ENCODE assay signal across 20 mouse cellular contexts in genomic region chr10:108171637-108172036, GRCm38 (mm10). TPM values are rescaled to one million over a fixed set of nuclear protein-coding genes. Genes with fewer than 3 reads are reported as not detected.
DNase-seq lines count a peak whose midpoint lies in the region; ATAC-seq and TF ChIP-seq lines count a peak whose summit lies in the region.
"Had no signal": no experiment of that assay in that cellular context is flagged by ENCODE, and none has a peak within 500 bp of the region (broad histone marks: within the 10 kb centered on the region; RNA-seq: fewer than 3 reads in every experiment).

No protein-coding gene starts in this region.

- 24% methylated on average over 3 of the region's 3 CpGs for WGBS in heart, embryonic 12.5 days
- 32% methylated on average over 3 of the region's 3 CpGs for WGBS in heart, embryonic 16.5 days

- peak overlapping the region; percentile 75 for H3K27ac ChIP-seq in heart, embryonic 12.5 days (ENCODE audit: poor library complexity, severe bottlenecking)
- H3K27ac ChIP-seq in heart, embryonic 16.5 days (ENCODE audit: low read length): peak overlapping the region; percentile 81
- H3K27ac ChIP-seq in MEL (ENCODE audit: control insufficient read depth, low read depth, low read length): no peak overlapping the region
- H3K27ac ChIP-seq: embryonic facial prominence, embryonic 10.5 days; forebrain, embryonic 10.5 days; heart, embryonic 10.5 days; hindbrain, embryonic 12.5 days had no signal

- H3K27me3 ChIP-seq in heart, embryonic 12.5 days (replicated peaks): no peaks in the 10 kb centered on the region
- H3K27me3 ChIP-seq in heart, embryonic 16.5 days (ENCODE audit: control insufficient read depth, insufficient read depth, low read length): no peaks in the 10 kb centered on the region
- no peaks in the 10 kb centered on the region for H3K27me3 ChIP-seq in MEL (ENCODE audit: control insufficient read depth in 1 of 2, insufficient read depth in 2 of 2, low read length in 2 of 2)
- H3K27me3 ChIP-seq: hindbrain, embryonic 12.5 days had no signal

- H3K4me3 ChIP-seq in heart, embryonic 12.5 days: no peak overlapping the region
- H3K4me3 ChIP-seq in heart, embryonic 16.5 days (ENCODE audit: low read length): no peak overlapping the region
- H3K4me3 ChIP-seq in MEL (ENCODE audit: control insufficient read depth in 1 of 2, insufficient read depth in 1 of 2, low read depth in 2 of 2, low read length in 2 of 2): no peak overlapping the region
- H3K4me3 ChIP-seq: embryonic facial prominence, embryonic 10.5 days; erythroblast, embryonic 14.5 days; forebrain, embryonic 10.5 days; heart, embryonic 10.5 days; hindbrain, embryonic 12.5 days had no signal

- H3K4me2 ChIP-seq in heart, embryonic 12.5 days: 0 out of 2 replicates have a peak overlapping the region, but pooled peaks have one; percentile 18
- H3K4me2 ChIP-seq in heart, embryonic 16.5 days (ENCODE audit: low read depth, low read length): peak overlapping the region; percentile 34
- H3K4me2 ChIP-seq: hindbrain, embryonic 12.5 days had no signal

- H3K4me1 ChIP-seq in heart, embryonic 12.5 days (replicated peaks): peaks cover 51% of the 10 kb centered on the region
- H3K4me1 ChIP-seq in heart, embryonic 16.5 days (ENCODE audit: control insufficient read depth, insufficient read depth, low read length): peaks cover 47% of the 10 kb centered on the region
- peaks cover 23 to 37% of the 10 kb centered on the region in 2 experiments for H3K4me1 ChIP-seq in MEL (ENCODE audit: control insufficient read depth in 1 of 2, insufficient read depth in 2 of 2, low read length in 2 of 2)

- H3K9ac ChIP-seq in heart, embryonic 12.5 days: no peak overlapping the region
- peak overlapping the region; percentile 54 for H3K9ac ChIP-seq in heart, embryonic 16.5 days (ENCODE audit: low read length)
- no peak overlapping the region for H3K9ac ChIP-seq in MEL (ENCODE audit: control insufficient read depth, low read depth, low read length, poor library complexity, severe bottlenecking)
- H3K9ac ChIP-seq: hindbrain, embryonic 12.5 days had no signal

- no peaks in the 10 kb centered on the region for H3K9me3 ChIP-seq in heart, embryonic 12.5 days (replicated peaks)
- no peaks in the 10 kb centered on the region for H3K9me3 ChIP-seq in heart, embryonic 16.5 days (replicated peaks; ENCODE audit: control insufficient read depth, low read length)
- H3K9me3 ChIP-seq in MEL (replicated peaks; ENCODE audit: insufficient read depth, low read length): no peaks in the 10 kb centered on the region
- H3K9me3 ChIP-seq: embryonic facial prominence, embryonic 10.5 days; forebrain, embryonic 10.5 days; heart, embryonic 10.5 days; hindbrain, embryonic 12.5 days had no signal

- peaks cover 59% of the 10 kb centered on the region for H3K79me2 ChIP-seq in MEL (ENCODE audit: control insufficient read depth, insufficient read depth, low read length, poor library complexity)

- no peak for TF ChIP-seq CTCF in MEL (IDR thresholded peaks at IDR 0.05 in 2 of 3, conservative IDR thresholded peaks at IDR 0.05 in 1 of 3; ENCODE audit: control insufficient read depth in 1 of 3, insufficient read depth in 1 of 3, low read depth in 2 of 3, low read length in 3 of 3, poor library complexity in 1 of 3, severe bottlenecking in 1 of 3)

- ATAC-seq in heart, embryonic 12.5 days (ENCODE audit: insufficient number of reproducible peaks, low FRiP score): no peak
- no peak for ATAC-seq in heart, embryonic 16.5 days (replicated peaks; ENCODE audit: extremely low read depth, insufficient read depth, low FRiP score)
- 0 out of 2 replicates have a peak, but pooled peaks have one; percentile 15 for ATAC-seq in megakaryocyte progenitor cell, adult 5-6 weeks (replicated peaks; ENCODE audit: poor library complexity)
- no peak for ATAC-seq in erythroblast, adult 5-6 weeks (replicated peaks; ENCODE audit: low FRiP score, poor library complexity, severe bottlenecking)
- ATAC-seq: forebrain, embryonic 14.5 days; hindbrain, embryonic 16.5 days; inflammation-experienced regulatory T-cells, adult 6 months had no signal

- DNase-seq in heart, adult 11 months: no peak
- DNase-seq in heart, adult 8-10 months (ENCODE audit: low spot score): no peak
- peak; percentile 56 for DNase-seq in MEL (ENCODE audit: low read depth, low spot score)
- DNase-seq: adrenal gland, adult 8-10 months; adrenal gland, postnatal 36 days; cerebellum, adult 2 months; cerebellum, postnatal 10 days; kidney, adult 18-20 months had no signal

- no peak for TF ChIP-seq POLR2A in MEL (IDR thresholded peaks at IDR 0.05; ENCODE audit: control insufficient read depth in 1 of 2, insufficient read depth in 1 of 2, low read depth in 1 of 2, low read length in 2 of 2, poor library complexity in 1 of 2)

- peaks cover 2% of the 10 kb centered on the region; the same call in 1 of the 2 replicates for H3K36me3 ChIP-seq in heart, embryonic 12.5 days
- peaks cover 3% of the 10 kb centered on the region; the same call in 1 of the 2 replicates for H3K36me3 ChIP-seq in heart, embryonic 16.5 days (ENCODE audit: control insufficient read depth, insufficient read depth)
- peaks cover 0 to 48% of the 10 kb centered on the region in 2 experiments; a peak in 3 of 4 replicates for H3K36me3 ChIP-seq in MEL (ENCODE audit: control insufficient read depth in 1 of 2, insufficient read depth in 2 of 2, low read length in 2 of 2)
- H3K36me3 ChIP-seq: heart, embryonic 10.5 days; hindbrain, embryonic 12.5 days had no signal

- TF ChIP-seq RAD21 in MEL (IDR thresholded peaks at IDR 0.05; ENCODE audit: low read depth, low read length): no peak

- TF ChIP-seq EP300 in MEL (IDR thresholded peaks at IDR 0.05; ENCODE audit: low read depth in 1 of 2, low read length in 2 of 2): peak; percentile 48 to 58; a peak in 3 of 4 replicates

TF ChIP-seq in MEL, 35 proteins besides CTCF, POLR2A, EP300 and RAD21:
- TF ChIP-seq MYB (IDR thresholded peaks at IDR 0.05; ENCODE audit: low read depth, low read length) (no peak), MYC (IDR thresholded peaks at IDR 0.05; ENCODE audit: low read depth, low read length) (no peak), USF1 (IDR thresholded peaks at IDR 0.05; ENCODE audit: low read depth, low read length) (no peak), E2F4 (IDR thresholded peaks at IDR 0.05; ENCODE audit: borderline replicate concordance, low read depth, low read length) (no peak), GATA1 (IDR thresholded peaks at IDR 0.05; ENCODE audit: low read depth, low read length) (peak; percentile 75), MEF2A (IDR thresholded peaks at IDR 0.05; ENCODE audit: extremely low read depth, insufficient replicate concordance, low read depth, low read length, poor library complexity, severe bottlenecking) (no peak), CHD1 (IDR thresholded peaks at IDR 0.05; ENCODE audit: low read depth, low read length) (no peak)

RNA-seq across cellular contexts. Expression of gene Ppp1r12a, which starts 9.6 kb away (rescaled TPM):
- 109 and 118 TPM in 2 replicates for polyA plus RNA-seq in heart, embryonic 12.5 days (2016; fragmentation: Nextera tagmentation; extraction: Ambion mirVana)
- 91.0 and 95.4 TPM in 2 replicates for polyA plus RNA-seq in heart, embryonic 16.5 days (2015; fragmentation: Nextera tagmentation; extraction: Ambion mirVana)
- total RNA-seq in heart, adult 8-10 months (2022): 10 to 100 TPM; 53.4 to 61.5 (median 57.1) TPM
- 59.1 and 62.1 TPM in 2 replicates for total RNA-seq in MEL (2012; rRNA removed)
- 10 to 100 TPM; 46.5 to 86.6 TPM for polyA plus RNA-seq in MEL (2012; ENCODE audit: insufficient read depth in 1 of 2, insufficient read length in 2 of 2, low read depth in 1 of 2, low replicate concordance in 2 of 2, missing spikeins in 1 of 2)
- total RNA-seq in megakaryocyte progenitor cell, adult 5-6 weeks (2015): 101 and 106 TPM in 2 replicates
- total RNA-seq in megakaryocyte progenitor cell, adult 5-6 weeks (2017): 137 and 172 TPM in 2 replicates
- total RNA-seq in erythroblast, adult 5-6 weeks (2015; ENCODE audit: low replicate concordance): 49.9 and 53.6 TPM in 2 replicates
- total RNA-seq in erythroblast, adult 5-6 weeks (2017; ENCODE audit: low replicate concordance): 80.1 and 81.4 TPM in 2 replicates
